ENCODE assay signal across 16 mouse cellular contexts in the genomic region with DNA sequence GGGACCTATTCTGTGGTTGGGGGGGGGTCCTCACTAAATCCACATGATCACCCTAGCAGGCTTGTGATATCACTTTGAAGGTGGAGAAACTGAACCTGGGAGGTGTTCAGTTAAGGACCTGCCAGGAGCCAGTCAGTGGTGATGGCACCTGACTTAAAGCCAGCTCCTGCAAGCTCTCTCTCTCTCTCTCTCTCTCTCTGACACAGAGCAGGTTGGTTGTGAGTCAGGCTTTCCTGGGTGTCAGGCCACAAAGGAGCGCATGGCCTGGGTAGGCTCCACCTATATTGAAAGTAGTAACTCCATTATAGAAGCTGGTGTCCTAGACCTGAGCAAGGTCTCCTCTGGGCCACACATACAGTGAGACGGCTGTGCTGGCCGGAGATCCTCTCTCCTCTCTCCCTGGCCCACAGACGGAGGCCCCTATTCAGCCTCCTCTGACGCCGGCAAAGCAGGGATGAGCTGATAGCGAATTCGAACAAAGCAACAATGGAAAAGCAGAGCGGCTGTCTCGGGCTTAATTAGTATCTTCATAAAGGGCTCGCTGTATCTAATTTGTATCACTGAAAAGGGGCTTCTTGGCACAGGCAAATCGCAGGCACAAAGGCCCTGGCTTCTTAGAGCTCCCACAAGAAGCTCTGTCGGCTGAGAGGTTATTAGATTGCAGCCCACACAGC. TPM values are rescaled to one million over a fixed set of nuclear protein-coding genes. Genes with fewer than 3 reads are reported as not detected.
DNase-seq lines count a peak whose midpoint lies in the region; ATAC-seq lines count a peak whose summit lies in the region.
"Had no signal": no experiment of that assay in that cellular context is flagged by ENCODE, and none has a peak within 500 bp of the region (broad histone marks: within the 10 kb centered on the region; RNA-seq: fewer than 3 reads in every experiment).

No protein-coding gene starts in this region.

- no peaks in the 10 kb centered on the region for H3K27me3 ChIP-seq in forebrain, embryonic 16.5 days (replicated peaks; ENCODE audit: control insufficient read depth, insufficient read depth, low read length)
- peaks cover 49% of the 10 kb centered on the region for H3K27me3 ChIP-seq in midbrain, embryonic 12.5 days

- 4% methylated on average over 13 of the region's 13 CpGs for WGBS in forebrain, embryonic 16.5 days
- 4% methylated on average over 13 of the region's 13 CpGs for WGBS in midbrain, embryonic 12.5 days

- no peak overlapping the region for H3K4me3 ChIP-seq in forebrain, embryonic 16.5 days (replicated peaks; ENCODE audit: low read length)
- no peak overlapping the region for H3K4me3 ChIP-seq in midbrain, embryonic 12.5 days
- H3K4me3 ChIP-seq: kidney, embryonic 15.5 days; limb, embryonic 13.5 days had no signal

- H3K36me3 ChIP-seq in forebrain, embryonic 16.5 days (ENCODE audit: control insufficient read depth, insufficient read depth): no peaks in the 10 kb centered on the region
- H3K36me3 ChIP-seq in midbrain, embryonic 12.5 days: peaks cover 6% of the 10 kb centered on the region
- H3K36me3 ChIP-seq: kidney, embryonic 15.5 days; limb, embryonic 13.5 days had no signal

- H3K27ac ChIP-seq in forebrain, embryonic 16.5 days (ENCODE audit: low read length): peak overlapping the region; percentile 78
- H3K27ac ChIP-seq in midbrain, embryonic 12.5 days (replicated peaks): peak overlapping the region; percentile 89
- H3K27ac ChIP-seq: kidney, embryonic 15.5 days; limb, embryonic 13.5 days had no signal

- DNase-seq in right cerebral cortex, postnatal 10 days (ENCODE audit: low spot score in 2 of 2): peak; percentile 50 to 63
- DNase-seq in right cerebral cortex, postnatal 4 days: no peak
- DNase-seq in urinary bladder, adult 18-20 months (ENCODE audit: low spot score in 2 of 2): no peak
- DNase-seq in left cerebral cortex, postnatal 25 days (ENCODE audit: low spot score in 2 of 2): no peak
- no peak for DNase-seq in ovary, postnatal 14 days (ENCODE audit: low spot score)
- no peak for DNase-seq in right cerebral cortex, postnatal 14 days
- DNase-seq: adrenal gland, adult 8-10 months; cerebellum, adult 18-20 months; lung, adult 2 months; right cerebral cortex, adult 18-20 months had no signal

- intact Hi-C loops in left cerebral cortex, postnatal 25 days (cut with DNase I): no loop called here

- peak; percentile 81 for ATAC-seq in forebrain, embryonic 16.5 days
- ATAC-seq in midbrain, embryonic 12.5 days (ENCODE audit: low FRiP score, low read depth): peak; percentile 73

- no peak overlapping the region for H3K4me2 ChIP-seq in forebrain, embryonic 16.5 days (ENCODE audit: low read length)
- H3K4me2 ChIP-seq in midbrain, embryonic 12.5 days (replicated peaks): peak overlapping the region; percentile 26; the same call in 1 of the 2 replicates
- H3K4me2 ChIP-seq: kidney, embryonic 15.5 days; limb, embryonic 13.5 days had no signal

- peaks cover 39% of the 10 kb centered on the region for H3K4me1 ChIP-seq in forebrain, embryonic 16.5 days (replicated peaks; ENCODE audit: control insufficient read depth, insufficient read depth, low read length)
- peaks cover 74% of the 10 kb centered on the region for H3K4me1 ChIP-seq in midbrain, embryonic 12.5 days

- H3K9me3 ChIP-seq in forebrain, embryonic 16.5 days (ENCODE audit: control insufficient read depth, low read length): no peaks in the 10 kb centered on the region
- H3K9me3 ChIP-seq in midbrain, embryonic 12.5 days: 0 out of 2 replicates have a peak, but pooled peaks cover 4% of the 10 kb centered on the region
- H3K9me3 ChIP-seq: kidney, embryonic 15.5 days; limb, embryonic 13.5 days had no signal

- H3K9ac ChIP-seq in forebrain, embryonic 16.5 days (replicated peaks; ENCODE audit: low read depth, low read length): peak overlapping the region; percentile 38
- peak overlapping the region; percentile 39; the same call in 1 of the 2 replicates for H3K9ac ChIP-seq in midbrain, embryonic 12.5 days (replicated peaks)
- H3K9ac ChIP-seq: kidney, embryonic 15.5 days; limb, embryonic 13.5 days had no signal

RNA-seq across cellular contexts. Expression of a gene that starts 29.2 kb away (rescaled TPM):
- polyA plus RNA-seq in forebrain, embryonic 16.5 days (2015; fragmentation: Nextera tagmentation; extraction: Ambion mirVana): 8.1 and 13.5 TPM in 2 replicates
- polyA plus RNA-seq in midbrain, embryonic 12.5 days (2016; fragmentation: Nextera tagmentation; extraction: Ambion mirVana): 10.5 and 13.2 TPM in 2 replicates
- 10 to 100 TPM; 46.6 to 46.9 TPM for total RNA-seq in left cerebral cortex, postnatal 25 days (2021)
- total RNA-seq: megakaryocyte-erythroid progenitor cell, adult 5-6 weeks had no signal
- polyA plus RNA-seq: C2C12 had no signal

Comparison
In these comparisons a context has a peak if more than half of its experiments do, and no peak if none do; other contexts are left out.
1. DNase-seq: peak in right cerebral cortex, postnatal 10 days (2 of 2); none in right cerebral cortex, postnatal 4 days (single experiment), urinary bladder, adult 18-20 months (0 of 2), left cerebral cortex, postnatal 25 days (0 of 2), ovary, postnatal 14 days (single experiment) and right cerebral cortex, postnatal 14 days (single experiment).